Mouse (Mus musculus) liver, adult (tissue): ENCODE measurements around the gene Omp.

ENCODE experiments used
- GATA4 ChIP-seq: IDR thresholded peaks from 2 replicates; pipeline ENCODE4 v1.6.1; 2014; ENCODE audit warnings: mild to moderate bottlenecking, low read length; ENCODE audit not compliant: insufficient replicate concordance

The Omp gene

DNA sequence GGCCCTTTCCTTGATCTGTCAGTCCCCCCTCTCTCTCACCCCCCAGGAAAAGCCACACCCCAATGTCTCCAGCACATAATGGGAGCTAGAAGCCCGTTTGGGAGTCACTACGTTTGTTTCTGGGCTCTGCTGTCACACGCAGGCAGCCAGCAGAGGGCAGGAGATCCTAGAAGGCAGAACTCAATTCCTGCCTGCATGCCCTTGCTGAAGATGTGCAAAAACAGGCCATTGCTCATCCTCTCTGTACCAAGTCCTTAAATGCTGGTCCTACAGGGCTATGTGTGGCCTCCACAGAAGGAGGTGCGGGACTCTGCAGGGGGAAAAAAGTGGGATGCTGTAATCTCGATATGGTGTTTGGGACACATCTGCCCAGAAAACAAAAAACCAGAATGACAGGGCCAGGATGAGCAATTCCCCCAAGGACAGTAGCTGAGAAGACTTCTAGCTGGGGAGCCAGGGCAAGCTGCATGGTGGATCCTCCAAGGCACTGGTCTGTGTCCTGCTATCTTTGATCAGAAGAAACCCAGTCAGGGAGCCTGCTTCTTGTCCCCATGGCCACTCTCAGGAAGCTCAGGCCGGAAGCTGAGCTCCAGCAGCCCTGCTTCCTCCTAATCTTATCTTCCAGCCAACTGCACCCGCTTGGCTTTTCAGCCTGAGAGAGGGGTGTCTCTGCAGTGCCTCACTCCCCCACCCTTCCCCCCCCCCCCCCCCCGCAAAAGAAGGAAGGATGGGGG is 10.4 kb upstream of the Omp start:
- TF ChIP-seq GATA4: peak; percentile 92; the same call in 1 of the 2 replicates

DNA sequence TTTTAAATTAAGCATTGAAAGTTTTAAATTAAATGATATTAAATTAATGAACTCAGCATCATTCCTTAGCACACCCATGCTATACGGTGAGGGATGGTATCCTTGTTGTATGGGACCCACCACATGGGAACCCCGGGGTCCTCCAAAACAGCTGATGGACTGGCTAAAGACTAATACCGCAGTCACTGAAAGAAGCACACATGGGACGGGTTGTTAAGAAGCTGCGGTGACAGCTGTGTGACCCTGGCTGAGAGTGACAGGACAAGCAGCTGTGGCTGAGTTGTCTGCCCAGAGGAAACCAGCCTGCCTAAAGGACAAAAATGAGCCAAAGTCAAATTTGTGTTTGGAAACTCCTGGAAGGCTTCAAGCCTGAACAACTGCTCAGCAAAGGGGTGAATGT is 8.6 kb upstream of the Omp start:
- TF ChIP-seq GATA4: no peak

GRCm38 (mm10) chr7:98153345-98153744 is 8.0 kb upstream of the Omp start:
- TF ChIP-seq GATA4: no peak

DNA sequence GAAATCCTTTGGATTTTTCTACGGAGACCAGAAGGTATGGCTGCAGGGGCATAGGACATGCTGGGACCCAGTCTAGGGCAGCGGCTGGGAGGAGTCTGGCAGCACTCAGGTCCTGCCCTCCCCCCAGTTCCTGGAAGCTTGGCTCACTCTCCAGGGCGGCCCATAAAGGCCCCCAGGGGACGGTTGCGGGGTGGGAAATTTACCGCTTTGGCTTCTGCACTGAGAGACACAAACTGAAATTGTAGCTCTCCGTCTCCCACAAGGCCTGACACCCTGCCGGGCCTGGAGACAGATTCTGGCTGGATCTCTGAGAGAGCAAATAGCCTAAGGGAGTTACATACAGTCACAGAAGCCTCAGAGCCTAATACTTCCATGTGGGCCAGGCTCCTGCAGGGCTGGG is 7.1 kb upstream of the Omp start:
- no peak for TF ChIP-seq GATA4

- no peak for TF ChIP-seq GATA4
Measured at GRCm38 (mm10) chr7:98150525-98150924, 5.2 kb upstream of the Omp start.

DNA sequence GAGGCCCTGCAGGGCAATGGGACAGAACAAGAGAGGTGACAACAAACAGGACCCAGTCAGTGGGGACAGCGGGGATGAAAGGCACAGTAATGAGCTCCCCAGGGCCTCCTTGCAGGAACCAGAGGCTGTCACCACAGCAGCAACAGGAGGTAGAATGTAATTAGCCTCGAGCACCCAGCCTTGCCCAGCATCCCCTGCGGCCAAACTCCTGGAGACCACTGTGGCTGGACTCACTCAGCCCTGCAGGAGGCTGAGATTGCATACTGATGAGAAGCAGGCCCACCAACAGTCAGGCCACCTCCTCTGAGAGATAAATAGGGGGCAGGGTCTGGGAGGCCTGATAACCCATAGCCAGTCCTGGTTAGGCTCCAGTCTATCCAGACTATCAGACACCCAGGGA is 4.5 kb upstream of the Omp start:
- TF ChIP-seq GATA4: no peak

GRCm38 (mm10) chr7:98148721-98149407 is 3.6 kb upstream of the Omp start:
- TF ChIP-seq GATA4: no peak

DNA sequence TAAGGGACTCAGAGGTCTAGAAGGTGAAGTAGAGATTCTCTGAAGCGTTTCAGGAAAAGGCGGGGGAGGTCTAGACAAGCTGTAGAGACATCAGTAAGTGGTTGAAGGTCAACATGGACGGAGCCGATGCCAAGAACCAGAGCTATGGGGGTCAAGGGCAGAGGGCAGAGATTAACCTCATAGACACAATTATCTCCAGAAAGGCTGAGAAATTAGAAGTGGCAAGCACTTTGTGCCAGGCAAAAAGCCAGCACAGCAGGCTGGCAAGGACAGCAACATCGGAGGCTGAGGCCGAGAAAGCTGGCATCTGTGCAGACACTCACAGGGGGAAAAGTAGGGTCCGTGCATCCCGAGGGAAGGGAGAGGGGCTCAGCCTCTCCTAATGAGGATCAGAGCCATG is 2.5 kb upstream of the Omp start:
- TF ChIP-seq GATA4: no peak

DNA sequence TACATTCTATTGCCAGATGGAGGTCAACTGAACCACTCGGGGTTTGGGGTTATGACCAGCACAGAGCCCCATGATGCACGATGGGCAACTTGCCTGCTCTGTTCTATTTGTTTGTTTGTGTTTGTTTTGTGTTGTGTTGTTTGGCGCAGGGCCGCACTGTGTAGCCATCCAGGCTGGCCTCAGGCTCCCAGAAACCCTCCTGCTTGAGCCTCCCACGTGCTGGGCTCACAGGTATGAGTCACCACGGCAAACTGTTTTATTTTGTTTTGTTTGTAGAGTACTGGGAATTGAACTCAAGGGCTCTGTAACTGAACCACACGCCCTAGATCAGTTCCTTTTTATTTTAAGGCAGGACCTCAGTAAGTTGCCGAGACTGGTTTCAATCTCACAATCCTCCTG is 1.1 kb upstream of the Omp start:
- TF ChIP-seq GATA4: no peak

GRCm38 (mm10) chr7:98145842-98146446 is 642 bp upstream of the Omp start:
- TF ChIP-seq GATA4: no peak

- TF ChIP-seq GATA4: no peak
Measured at GRCm38 (mm10) chr7:98142648-98143047, 2.7 kb downstream of the Omp start.

GRCm38 (mm10) chr7:98142247-98142646 is 3.1 kb downstream of the Omp start:
- no peak for TF ChIP-seq GATA4

- no peak for TF ChIP-seq GATA4
Measured at GRCm38 (mm10) chr7:98141206-98141605, 4.1 kb downstream of the Omp start.

- TF ChIP-seq GATA4: no peak
Measured at GRCm38 (mm10) chr7:98140597-98140996, 4.7 kb downstream of the Omp start.

GRCm38 (mm10) chr7:98139216-98139615 is 6.1 kb downstream of the Omp start:
- no peak for TF ChIP-seq GATA4

DNA sequence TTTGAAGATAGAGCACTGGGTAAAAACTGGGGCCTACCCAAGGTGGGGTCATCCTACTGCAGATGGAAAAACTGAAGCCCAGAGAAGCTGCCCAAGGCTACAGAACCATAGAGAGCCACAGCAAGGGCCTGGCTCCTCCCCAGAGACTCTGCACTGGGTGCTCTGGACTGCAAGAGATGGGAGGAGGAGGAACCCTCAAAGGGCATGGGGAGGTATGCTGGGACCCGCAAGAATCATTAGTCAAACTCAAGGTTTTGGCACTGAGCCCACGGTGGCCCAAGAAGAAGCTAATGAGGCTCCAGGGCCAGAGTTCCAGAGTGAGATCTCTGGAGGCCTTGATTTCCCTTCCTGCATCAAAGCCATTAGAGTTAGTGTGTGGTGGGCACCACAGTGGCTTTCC is 7.3 kb downstream of the Omp start:
- no peak for TF ChIP-seq GATA4
